Mouse (Mus musculus): Measurements from ENCODE around the gene Mrap2.

GRCm38 (mm10) chr9:87097989-87098388 is 46.1 kb upstream of the Mrap2 start:
- TF ChIP-seq POLR2A (IDR thresholded peaks at IDR 0.05; ENCODE audit: insufficient read depth, low read length) = no peak
- no peak for TF ChIP-seq CTCF (IDR thresholded peaks at IDR 0.05; ENCODE audit: low read depth, low read length)
- no peak for TF ChIP-seq EP300 (IDR thresholded peaks at IDR 0.05; ENCODE audit: insufficient read depth, low read depth, low read length)

All from ES-Bruce4 (cell line).